In the genomic region with DNA sequence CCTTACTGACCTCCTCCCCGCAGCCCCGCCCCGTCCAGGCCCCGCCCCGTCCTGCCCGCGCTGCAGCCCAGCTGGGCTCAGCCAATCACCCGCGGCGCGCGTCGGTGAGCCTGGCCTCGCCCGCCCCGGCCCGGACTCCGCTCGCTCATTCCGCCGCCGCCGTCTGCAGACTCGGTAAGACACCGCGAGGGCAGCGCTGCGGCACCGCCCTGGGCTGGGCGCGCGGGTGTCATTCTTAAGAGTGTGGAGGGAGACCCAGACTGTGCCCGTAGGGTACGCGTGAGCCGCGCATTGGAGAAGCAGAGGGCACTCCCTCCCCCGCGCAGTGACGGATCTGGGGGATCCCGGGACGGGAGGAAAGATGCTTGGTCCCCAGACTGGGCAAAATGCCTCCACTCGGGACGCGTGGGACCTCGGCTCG, we compare ENCODE assay signal across 8 mouse cellular contexts. TPM values are rescaled to one million over a fixed set of nuclear protein-coding genes. Genes with fewer than 3 reads are reported as not detected.
DNase-seq lines count a peak whose midpoint lies in the region; ATAC-seq and TF ChIP-seq lines count a peak whose summit lies in the region.

No protein-coding gene starts in this region.

- DNase-seq in MN1 (ENCODE audit: low spot score) = peak; percentile 82
- DNase-seq in cerebellum, adult 8-10 months = peak; percentile 20
- DNase-seq in forebrain, postnatal 0 days = peak; percentile 53
- DNase-seq in heart, postnatal 4 days = peak; percentile 93
- DNase-seq in layer of hippocampus, adult 9-11 months = peak; percentile 58
- peak; percentile 88 for DNase-seq in lung, postnatal 25 days (ENCODE audit: low spot score)
- DNase-seq in ovary, postnatal 36 days (ENCODE audit: low spot score) = peak; percentile 91
- peak; percentile 87 for DNase-seq in thymus, postnatal 4 days

- H3K36me3 ChIP-seq in forebrain, postnatal 0 days (ENCODE audit: insufficient read depth) = no peaks in the 10 kb centered on the region

- peak; percentile 77 for ATAC-seq in forebrain, postnatal 0 days

- peak overlapping the region; percentile 52 for H3K4me3 ChIP-seq in forebrain, postnatal 0 days (ENCODE audit: low read depth, low read length)

- 1% methylated on average over 47 of the region's 47 CpGs for WGBS in forebrain, postnatal 0 days

- peak overlapping the region; percentile 83 for H3K4me2 ChIP-seq in forebrain, postnatal 0 days (ENCODE audit: low read depth)

- TF ChIP-seq CTCF in forebrain, postnatal 0 days (IDR thresholded peaks at IDR 0.05; ENCODE audit: low read depth) = no peak

- no peak overlapping the region for H3K27ac ChIP-seq in forebrain, postnatal 0 days (ENCODE audit: low read depth, low read length)

- peak overlapping the region; percentile 43 for H3K9ac ChIP-seq in forebrain, postnatal 0 days

- H3K9me3 ChIP-seq in forebrain, postnatal 0 days (ENCODE audit: low read length) = no peaks in the 10 kb centered on the region

- H3K4me1 ChIP-seq in forebrain, postnatal 0 days (ENCODE audit: insufficient read depth) = 0 out of 2 replicates have a peak, but pooled peaks cover 11% of the 10 kb centered on the region

- H3K27me3 ChIP-seq in forebrain, postnatal 0 days (ENCODE audit: insufficient read depth, low read length) = peaks cover 4% of the 10 kb centered on the region

RNA-seq across cellular contexts. Expression of a gene that starts 1.1 kb away (rescaled TPM):
- 13.7 and 17.2 TPM in 2 replicates for total RNA-seq in forebrain, postnatal 0 days (2014; rRNA removed)
- polyA plus RNA-seq in forebrain, postnatal 0 days (2015; fragmentation: Nextera tagmentation; extraction: Ambion mirVana) = 13.1 and 17.0 TPM in 2 replicates
- total RNA-seq in heart, postnatal 4 days (2021) = 100 to 1,000 TPM; 135 to 145 TPM

RNA-seq across cellular contexts. Expression of a gene that starts 40.4 kb away (rescaled TPM):
- 10.1 and 10.5 TPM in 2 replicates for total RNA-seq in forebrain, postnatal 0 days (2014; rRNA removed)
- 8.8 and 10.4 TPM in 2 replicates for polyA plus RNA-seq in forebrain, postnatal 0 days (2015; fragmentation: Nextera tagmentation; extraction: Ambion mirVana)
- 1 to 10 TPM; 4.4 to 4.5 TPM for total RNA-seq in heart, postnatal 4 days (2021)

RNA-seq across cellular contexts. Expression of a gene that starts 40.5 kb away (rescaled TPM):
- 61.7 and 79.1 TPM in 2 replicates for total RNA-seq in forebrain, postnatal 0 days (2014; rRNA removed)
- 92.3 and 96.8 TPM in 2 replicates for polyA plus RNA-seq in forebrain, postnatal 0 days (2015; fragmentation: Nextera tagmentation; extraction: Ambion mirVana)
- 10 to 100 TPM; 69.4 to 71.9 TPM for total RNA-seq in heart, postnatal 4 days (2021)

Comparison
In these comparisons a context has a peak if more than half of its experiments do, and no peak if none do; other contexts are left out.
1. DNase-seq: peak in every context shown above with its lines; median percentile 93 in heart, postnatal 4 days; 91 in ovary, postnatal 36 days; 88 in lung, postnatal 25 days; 87 in thymus, postnatal 4 days; 82 in MN1; 58 in layer of hippocampus, adult 9-11 months; 53 in forebrain, postnatal 0 days; 20 in cerebellum, adult 8-10 months.